Mouse (Mus musculus) heart, adult 2 months (tissue): Measurements from ENCODE around the gene Tmem123.

Experiments
- CTCF ChIP-seq: fragments of 200-600 bp; IDR thresholded peaks from 2 replicates; pipeline ENCODE4 v1.8.1; 2022; ENCODE audit warnings: antibody characterized with exemption, mild to moderate bottlenecking, moderate library complexity
- EP300 ChIP-seq: fragments of 200-500 bp; IDR thresholded peaks from 2 replicates; pipeline ENCODE4 v1.6.1; 2011; ENCODE audit warnings: low read depth, low read length, control low read depth; ENCODE audit not compliant: insufficient read depth

DNA sequence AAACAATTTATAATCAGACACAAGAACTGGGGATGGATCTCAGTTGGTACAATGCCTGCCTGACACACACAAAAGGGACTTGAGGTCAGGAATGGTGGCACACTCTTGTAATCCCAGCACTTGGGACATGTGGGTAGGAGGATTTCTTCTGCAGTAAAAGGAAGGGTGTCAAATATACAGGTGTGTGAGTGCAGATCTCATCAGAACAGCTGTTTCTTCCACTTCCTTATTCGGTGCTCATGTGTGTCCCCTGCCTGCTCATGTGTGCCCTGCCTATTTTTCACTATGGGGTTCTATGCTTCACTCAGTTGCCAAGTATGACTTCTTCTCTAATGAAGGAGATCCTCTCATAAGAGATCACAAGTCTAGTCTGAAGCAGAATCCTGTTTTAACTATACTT, 21.1 kb upstream of the Tmem123 start:
- no peak for TF ChIP-seq EP300
- no peak for TF ChIP-seq CTCF
